ENCODE assay signal across 22 mouse cellular contexts in the genomic region with DNA sequence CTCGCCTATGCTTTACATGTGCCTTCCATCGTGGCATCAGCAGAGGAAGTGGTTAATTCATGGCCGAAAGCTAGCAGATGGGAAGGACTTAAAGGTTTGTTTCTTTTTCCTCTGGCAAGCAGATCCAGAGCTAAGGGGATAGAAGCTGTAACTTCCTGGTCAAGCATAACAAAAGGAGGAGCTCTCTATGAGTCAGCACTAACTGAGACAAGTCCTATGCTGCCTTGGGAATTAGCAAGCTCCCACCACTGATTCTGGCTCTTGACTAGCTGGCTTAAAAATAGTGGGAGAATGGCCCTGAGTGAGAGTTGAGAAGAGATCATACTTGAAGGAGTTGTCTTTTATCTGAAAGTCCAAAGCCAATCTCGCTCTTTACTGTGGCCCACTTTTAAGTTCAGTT.
DNase-seq lines count a peak whose midpoint lies in the region; ATAC-seq and TF ChIP-seq lines count a peak whose summit lies in the region.
"Had no signal": no experiment of that assay in that cellular context is flagged by ENCODE, and none has a peak within 500 bp of the region (broad histone marks: within the 10 kb centered on the region; RNA-seq: fewer than 3 reads in every experiment).

No protein-coding gene starts in this region.

- H3K4me1 ChIP-seq in heart, embryonic 11.5 days (ENCODE audit: control insufficient read depth, insufficient read depth, low read length): no peaks in the 10 kb centered on the region
- 0 out of 2 replicates have a peak, but pooled peaks cover 4% of the 10 kb centered on the region for H3K4me1 ChIP-seq in lung, embryonic 15.5 days
- peaks cover 6% of the 10 kb centered on the region; the same call in 1 of the 2 replicates for H3K4me1 ChIP-seq in embryonic fibroblast, embryonic 13.5 days (ENCODE audit: control insufficient read depth, insufficient read depth, low read length)
- H3K4me1 ChIP-seq: forebrain, embryonic 13.5 days; hindbrain, embryonic 15.5 days had no signal

- H3K36me3 ChIP-seq in heart, embryonic 11.5 days (ENCODE audit: control insufficient read depth, insufficient read depth, low read length): no peaks in the 10 kb centered on the region; the same call in 1 of the 2 replicates
- no peaks in the 10 kb centered on the region for H3K36me3 ChIP-seq in lung, embryonic 15.5 days
- H3K36me3 ChIP-seq: G1E; heart, embryonic 12.5 days; hindbrain, embryonic 15.5 days had no signal

- H3K4me3 ChIP-seq in heart, embryonic 11.5 days (ENCODE audit: low read depth, low read length): no peak overlapping the region
- no peak overlapping the region for H3K4me3 ChIP-seq in lung, embryonic 15.5 days
- no peak overlapping the region for H3K4me3 ChIP-seq in embryonic fibroblast, embryonic 13.5 days (ENCODE audit: insufficient read depth, low read length)
- H3K4me3 ChIP-seq: forebrain, embryonic 13.5 days; heart, embryonic 12.5 days; hindbrain, embryonic 15.5 days had no signal

- TF ChIP-seq CTCF in embryonic fibroblast, embryonic 13.5 days (IDR thresholded peaks at IDR 0.05; ENCODE audit: borderline replicate concordance, insufficient read depth, low read length): no peak

- H3K27me3 ChIP-seq in heart, embryonic 11.5 days (ENCODE audit: control insufficient read depth, insufficient read depth, low read length): no peaks in the 10 kb centered on the region
- H3K27me3 ChIP-seq in lung, embryonic 15.5 days: no peaks in the 10 kb centered on the region
- H3K27me3 ChIP-seq: CH12.LX; forebrain, embryonic 13.5 days; heart, embryonic 12.5 days; hindbrain, embryonic 15.5 days had no signal

- TF ChIP-seq POLR2A in embryonic fibroblast, embryonic 13.5 days (IDR thresholded peaks at IDR 0.05; ENCODE audit: low read depth, low read length): no peak

- 66% methylated on average over 4 of the region's 4 CpGs for WGBS in heart, embryonic 11.5 days (ENCODE audit: insufficient replicate concordance)
- 53% methylated on average over 4 of the region's 4 CpGs for WGBS in lung, embryonic 15.5 days

- no peak overlapping the region for H3K9ac ChIP-seq in heart, embryonic 11.5 days (ENCODE audit: low read depth, low read length)
- no peak overlapping the region for H3K9ac ChIP-seq in lung, embryonic 15.5 days
- H3K9ac ChIP-seq: forebrain, embryonic 13.5 days; forebrain, postnatal 0 days; heart, embryonic 12.5 days; hindbrain, embryonic 15.5 days had no signal

- DNase-seq in heart, adult 11 months: peak; percentile 82
- DNase-seq in lung, postnatal 4 days: no peak
- DNase-seq in Muller cell, postnatal 12 days (ENCODE audit: inconsistent ontology term): peak; percentile 19
- DNase-seq in testis, postnatal 10 days (ENCODE audit: low spot score): no peak
- DNase-seq: adrenal gland, adult 8-10 months; adrenal gland, postnatal 36 days; cerebellum, adult 8-10 months; cerebellum, postnatal 25 days; forebrain, postnatal 0 days; gastrocnemius, postnatal 14 days; heart, postnatal 36 days; kidney, adult 2 months had no signal

- H3K9me3 ChIP-seq in heart, embryonic 11.5 days (replicated peaks; ENCODE audit: control insufficient read depth, low read length): no peaks in the 10 kb centered on the region
- H3K9me3 ChIP-seq in lung, embryonic 15.5 days: no peaks in the 10 kb centered on the region
- H3K9me3 ChIP-seq: forebrain, embryonic 13.5 days; heart, embryonic 12.5 days; hindbrain, embryonic 15.5 days had no signal

- H3K27ac ChIP-seq in heart, embryonic 11.5 days (ENCODE audit: low read depth, low read length): no peak overlapping the region
- no peak overlapping the region for H3K27ac ChIP-seq in lung, embryonic 15.5 days
- peak overlapping the region; percentile 44; the same call in 1 of the 2 replicates for H3K27ac ChIP-seq in embryonic fibroblast, embryonic 13.5 days (ENCODE audit: insufficient read depth, low read length)
- H3K27ac ChIP-seq: forebrain, embryonic 13.5 days; hindbrain, embryonic 15.5 days had no signal

- H3K4me2 ChIP-seq in heart, embryonic 11.5 days: no peak overlapping the region
- no peak overlapping the region for H3K4me2 ChIP-seq in lung, embryonic 15.5 days
- H3K4me2 ChIP-seq: forebrain, embryonic 13.5 days; heart, embryonic 12.5 days; hindbrain, embryonic 15.5 days had no signal

- ATAC-seq in heart, embryonic 11.5 days (replicated peaks; ENCODE audit: insufficient number of reproducible peaks, low FRiP score, low TSS enrichment): no peak
- ATAC-seq in lung, embryonic 15.5 days (ENCODE audit: borderline replicate concordance, extremely low read depth, low FRiP score, low TSS enrichment): peak; percentile 31; the same call in 1 of the 2 replicates
- ATAC-seq in monocyte, adult 5-6 weeks (replicated peaks; ENCODE audit: insufficient number of reproducible peaks, low FRiP score, low TSS enrichment, poor library complexity, severe bottlenecking): no peak
- ATAC-seq: forebrain, embryonic 13.5 days; forebrain, postnatal 0 days; intestine, embryonic 16.5 days had no signal

Comparison
In these comparisons a context has a peak if more than half of its experiments do, and no peak if none do; other contexts are left out.
1. DNase-seq: peak in heart, adult 11 months (single experiment) and Muller cell, postnatal 12 days (single experiment); none in lung, postnatal 4 days (0 of 2) and testis, postnatal 10 days (single experiment).